Mouse (Mus musculus) left cerebral cortex, adult 8-10 months (tissue): ENCODE measurements around the gene Trim29. TPM values are rescaled to one million over a fixed set of nuclear protein-coding genes. Genes with fewer than 3 reads are reported as not detected.

ENCODE experiments used
- DNase-seq, 2 experiments: peaks; one replicate each; pipeline ENCODE4 v3.0.0; 2022; ENCODE audit warnings: low spot score in 2 of 2
- total RNA-seq, 4 experiments: library from RNA; stranded (reverse); gene quantifications; 2 replicates each; pipeline ENCODE4 v1.2.4; 2022

Gene Trim29
- total RNA-seq, 4 experiments from 2014 or later, result 0.27 to 0.42 TPM; not detected in 2

GRCm38 (mm10) chr9:43384400-43384799 is 73.8 kb downstream of the Trim29 start:
- no peak for DNase-seq

Other genes starting within 250 kb of the Trim29 start
- gene Arhgef12, start 203.6 kb upstream of the Trim29 start, total RNA-seq, result 100 to 1,000 TPM; 152 to 184 (median 161) TPM
- 10 to 100 TPM; 14.8 to 18.3 (median 15.7) TPM for gene Tmem136, start 194.3 kb upstream of the Trim29 start, total RNA-seq
- under 1 TPM; 0.14 to 0.37 (median 0.27) TPM for gene Pou2f3, start 100.5 kb upstream of the Trim29 start, total RNA-seq
- 10 to 100 TPM; 12.8 to 18.5 (median 15.2) TPM for gene Oaf, start 70.9 kb upstream of the Trim29 start, total RNA-seq